Mouse (Mus musculus) embryo, embryonic 11.5 days (tissue): ENCODE results near the gene Fam217b.
A peak's percentile ranks its signal among the peaks of the same experiment; 100 is the strongest.

ENCODE experiments used
- DNase-seq: peaks from one replicate; pipeline ENCODE4 v3.0.0-alpha.2; 2012; ENCODE audit warnings: low read depth, low spot score

The Fam217b gene

GRCm38 (mm10) chr2:178437311-178437710, 23.0 kb downstream of the Fam217b start:
- DNase-seq, result no peak

- no peak for DNase-seq
Measured at GRCm38 (mm10) chr2:178449386-178449785, 35.1 kb downstream of the Fam217b start.

GRCm38 (mm10) chr2:178450236-178450635, 35.9 kb downstream of the Fam217b start:
- no peak for DNase-seq

- no peak for DNase-seq
Measured at GRCm38 (mm10) chr2:178450961-178451360, 36.6 kb downstream of the Fam217b start.

DNA sequence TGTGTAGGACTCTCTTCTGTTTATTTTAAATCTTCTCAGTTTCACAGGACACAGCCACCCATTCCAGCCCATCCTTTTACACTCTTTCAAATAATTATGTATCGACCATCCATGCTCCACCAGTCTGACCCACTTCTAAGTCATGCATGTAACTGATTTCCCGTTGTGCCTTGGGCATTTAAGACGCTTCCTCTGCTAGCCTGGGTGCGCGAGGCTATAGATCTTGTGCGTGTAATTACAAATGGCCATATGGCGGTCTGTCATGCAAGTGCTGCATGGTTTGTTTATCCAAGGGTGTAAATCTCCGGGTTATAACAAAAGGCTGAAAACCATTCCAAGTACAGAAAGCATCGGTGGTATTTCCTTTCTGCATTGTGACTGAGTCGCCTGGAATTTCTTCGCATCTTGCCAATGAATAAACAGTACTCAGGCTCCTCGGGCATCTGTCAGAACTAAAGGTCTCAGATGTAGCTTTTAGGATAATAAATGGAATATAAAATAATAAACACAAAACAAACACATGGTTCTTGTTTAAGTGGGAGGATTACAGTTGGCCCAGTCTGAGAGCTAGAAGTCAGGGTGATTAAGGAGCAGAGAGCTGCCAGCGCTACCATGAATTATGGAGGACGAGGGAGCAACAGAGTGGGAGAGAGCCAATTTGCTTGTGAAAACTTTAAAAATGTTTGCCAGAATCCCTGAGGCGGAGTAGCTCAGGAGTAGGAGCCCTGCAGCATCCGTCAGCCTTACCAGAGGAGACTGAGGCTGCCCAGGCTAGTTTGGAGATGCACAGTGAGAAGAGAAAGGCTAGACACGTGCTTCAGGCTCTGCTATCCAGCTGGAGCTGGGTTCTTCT, 40.6 kb downstream of the Fam217b start:
- DNase-seq, result peak; percentile 49

- no peak for DNase-seq
Measured at GRCm38 (mm10) chr2:178457414-178457813, 43.1 kb downstream of the Fam217b start.

- DNase-seq, result no peak
Measured at GRCm38 (mm10) chr2:178460353-178460752, 46.0 kb downstream of the Fam217b start.

- DNase-seq, result no peak
Measured at GRCm38 (mm10) chr2:178471546-178472480, 57.5 kb downstream of the Fam217b start.

DNA sequence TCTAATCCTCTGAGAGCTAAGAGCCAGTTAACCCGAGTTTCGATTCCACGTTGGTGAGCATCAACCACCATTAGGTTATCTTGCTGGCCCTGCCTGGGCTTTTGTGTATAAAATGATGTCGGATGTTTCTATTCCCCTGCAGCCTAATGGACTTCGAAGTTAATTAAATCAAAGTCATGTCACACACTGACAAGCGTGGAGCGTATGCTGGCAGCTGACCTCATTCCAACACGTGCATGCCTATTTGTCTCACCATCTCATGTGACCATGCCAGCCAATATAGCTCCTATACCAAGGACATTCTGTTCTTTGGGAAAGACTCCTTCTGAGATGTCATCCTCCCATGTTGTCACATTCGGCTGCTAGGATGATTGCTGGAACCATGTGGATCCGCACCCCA, 59.6 kb downstream of the Fam217b start:
- DNase-seq, result no peak
